Mouse (Mus musculus): Measurements from ENCODE around the gene Slc25a47.

The Slc25a47 gene

GRCm38 (mm10) chr12:108906398-108906797 is 70.6 kb downstream of the Slc25a47 start:
- DNase-seq (ENCODE audit: low read depth, low spot score): no peak

All from A20 (cell line).